Mouse (Mus musculus) forebrain, embryonic 15.5 days (tissue): ENCODE measurements around the gene Tiam2. TPM values are rescaled to one million over a fixed set of nuclear protein-coding genes. Genes with fewer than 3 reads are reported as not detected.
"Not testable (repeated sequence)": the region's sequence is repeated elsewhere in the genome, so short reads cannot be mapped to it uniquely, and the experiment has no call there.

Experiments used
- ATAC-seq: fragments of 200-750 bp; cut with Nextera tagmentation; replicated peaks from 2 replicates; pipeline ENCODE4 v1.8.0; 2017; ENCODE audit warnings: mild to moderate bottlenecking, moderate TSS enrichment, moderate library complexity
- H3K27ac ChIP-seq: fragments of 300-500 bp; sonication (generic); replicated peaks from 2 replicates; pipeline ENCODE4 v1.5.1; 2015; ENCODE audit warnings: mild to moderate bottlenecking, inconsistent platforms
- H3K27me3 ChIP-seq: fragments of 300-500 bp; sonication (generic); 2 replicates; pipeline ENCODE4 v1.6.1; 2015; ENCODE audit warnings: inconsistent platforms
- H3K36me3 ChIP-seq: fragments of 300-500 bp; sonication (generic); 2 replicates; pipeline ENCODE4 v1.6.1; 2015; ENCODE audit warnings: mild to moderate bottlenecking, inconsistent platforms
- H3K4me1 ChIP-seq: fragments of 300-500 bp; sonication (generic); 2 replicates; pipeline ENCODE4 v1.6.1; 2015; ENCODE audit warnings: inconsistent platforms
- H3K4me2 ChIP-seq: fragments of 300-500 bp; sonication (generic); replicated peaks from 2 replicates; pipeline ENCODE4 v1.6.1; 2015; ENCODE audit warnings: mild to moderate bottlenecking, inconsistent platforms
- H3K4me3 ChIP-seq: fragments of 300-500 bp; sonication (generic); 2 replicates; pipeline ENCODE4 v1.5.1; 2015; ENCODE audit warnings: mild to moderate bottlenecking, inconsistent platforms
- H3K9ac ChIP-seq: fragments of 300-500 bp; sonication (generic); replicated peaks from 2 replicates; pipeline ENCODE4 v1.6.1; 2015; ENCODE audit warnings: mild to moderate bottlenecking, inconsistent platforms
- H3K9me3 ChIP-seq: fragments of 300-500 bp; sonication (generic); 2 replicates; pipeline ENCODE4 v1.6.1; 2016; ENCODE audit warnings: inconsistent platforms
- WGBS: fragments of 180-500 bp; shearing (Covaris S2); methylation state at CpG from one replicate; pipeline ENCODE4 v1.1.7; 2015; ENCODE audit warnings: mixed read lengths; 5-methylcytosine and 5-hydroxymethylcytosine counted together
- polyA plus RNA-seq: library from polyadenylated mRNA; unstranded; fragments of >200 nt; fragmentation: Nextera tagmentation; extraction: Ambion mirVana; gene quantifications from 2 replicates; pipeline ENCODE4 v1.2.1, GENCODE M21; 2015

Gene Tiam2
- polyA plus RNA-seq, 1 experiment from 2014 or later: 122 TPM

- Histone ChIP-seq H3K9ac (no peak overlapping the region), H3K9me3 (no peaks in the 10 kb centered on the region), H3K27me3 (no peaks in the 10 kb centered on the region), H3K4me1 (peaks cover 55% of the 10 kb centered on the region), H3K4me2 (no peak overlapping the region), H3K27ac (peak overlapping the region; percentile 44; the same call in 1 of the 2 replicates), H3K36me3 (no peaks in the 10 kb centered on the region), H3K4me3 (no peak overlapping the region)
- 61% methylated on average over 2 of the region's 2 CpGs for WGBS
- ATAC-seq: no peak
Observed at GRCm38 (mm10) chr17:3347800-3348199, 21.4 kb downstream of the Tiam2 start.

- H3K4me1 ChIP-seq: peaks cover 51% of the 10 kb centered on the region
- H3K9me3 ChIP-seq: no peaks in the 10 kb centered on the region
- no peak overlapping the region for H3K9ac ChIP-seq
- 87% methylated on average over 5 of the region's 5 CpGs for WGBS
- no peak for ATAC-seq
- no peaks in the 10 kb centered on the region for H3K27me3 ChIP-seq
- no peaks in the 10 kb centered on the region for H3K36me3 ChIP-seq
- no peak overlapping the region; the same call in 1 of the 2 replicates for H3K27ac ChIP-seq
- H3K4me3 ChIP-seq: no peak overlapping the region
- H3K4me2 ChIP-seq: no peak overlapping the region
Observed at GRCm38 (mm10) chr17:3349331-3349730, 23.0 kb downstream of the Tiam2 start.

- Histone ChIP-seq H3K9ac (no peak overlapping the region), H3K9me3 (no peaks in the 10 kb centered on the region), H3K4me3 (no peak overlapping the region), H3K4me2 (no peak overlapping the region), H3K27ac (peak overlapping the region; percentile 70), H3K36me3 (no peaks in the 10 kb centered on the region), H3K4me1 (peaks cover 45% of the 10 kb centered on the region), H3K27me3 (no peaks in the 10 kb centered on the region)
- WGBS: 63% methylated on average over 12 of the region's 12 CpGs
- ATAC-seq: no peak; the same call in 1 of the 2 replicates
Observed at GRCm38 (mm10) chr17:3349939-3350338, 23.6 kb downstream of the Tiam2 start.

GRCm38 (mm10) chr17:3350405-3350804, 24.0 kb downstream of the Tiam2 start:
- H3K9me3 ChIP-seq: no peaks in the 10 kb centered on the region
- peaks cover 41% of the 10 kb centered on the region for H3K4me1 ChIP-seq
- no peak overlapping the region for H3K4me3 ChIP-seq
- H3K27me3 ChIP-seq: no peaks in the 10 kb centered on the region
- peak; percentile 60 for ATAC-seq
- H3K9ac ChIP-seq: no peak overlapping the region
- WGBS: 70% methylated on average over 4 of the region's 4 CpGs
- H3K36me3 ChIP-seq: no peaks in the 10 kb centered on the region
- no peak overlapping the region for H3K4me2 ChIP-seq
- H3K27ac ChIP-seq: peak overlapping the region; percentile 70

- Histone ChIP-seq H3K27me3 (no peaks in the 10 kb centered on the region), H3K9ac (no peak overlapping the region), H3K4me3 (no peak overlapping the region), H3K4me1 (peaks cover 37% of the 10 kb centered on the region), H3K9me3 (no peaks in the 10 kb centered on the region), H3K27ac (peak overlapping the region; percentile 44), H3K4me2 (no peak overlapping the region), H3K36me3 (no peaks in the 10 kb centered on the region)
- no peak for ATAC-seq
- WGBS: 69% methylated on average over 4 of the region's 4 CpGs
Observed at GRCm38 (mm10) chr17:3351668-3352067, 25.3 kb downstream of the Tiam2 start.

GRCm38 (mm10) chr17:3353141-3353540, 26.8 kb downstream of the Tiam2 start:
- not testable (repeated sequence) for H3K9me3 ChIP-seq, H3K27me3 ChIP-seq, H3K36me3 ChIP-seq, H3K27ac ChIP-seq, H3K9ac ChIP-seq, ATAC-seq, H3K4me2 ChIP-seq, H3K4me3 ChIP-seq
- WGBS: 97% methylated on average over 10 of the region's 10 CpGs
- peaks cover 30% of the 10 kb centered on the region for H3K4me1 ChIP-seq

GRCm38 (mm10) chr17:3354856-3355255, 28.5 kb downstream of the Tiam2 start:
- no peak for ATAC-seq
- no peaks in the 10 kb centered on the region for H3K9me3 ChIP-seq
- H3K4me2 ChIP-seq: no peak overlapping the region
- H3K36me3 ChIP-seq: no peaks in the 10 kb centered on the region
- 71% methylated on average over 2 of the region's 3 CpGs for WGBS
- no peak overlapping the region for H3K4me3 ChIP-seq
- no peak overlapping the region for H3K9ac ChIP-seq
- peaks cover 19% of the 10 kb centered on the region for H3K4me1 ChIP-seq
- H3K27me3 ChIP-seq: no peaks in the 10 kb centered on the region
- H3K27ac ChIP-seq: no peak overlapping the region; the same call in 1 of the 2 replicates

- WGBS: 84% methylated on average over 8 of the region's 8 CpGs
- Histone ChIP-seq H3K27me3 (no peaks in the 10 kb centered on the region), H3K4me1 (peaks cover 25% of the 10 kb centered on the region), H3K9me3 (no peaks in the 10 kb centered on the region), H3K4me2 (no peak overlapping the region), H3K27ac (no peak overlapping the region), H3K36me3 (no peaks in the 10 kb centered on the region), H3K4me3 (no peak overlapping the region), H3K9ac (no peak overlapping the region)
- ATAC-seq: no peak
Observed at GRCm38 (mm10) chr17:3356633-3357365, 30.4 kb downstream of the Tiam2 start.

GRCm38 (mm10) chr17:3360236-3360635, 33.9 kb downstream of the Tiam2 start:
- no peak overlapping the region for H3K4me3 ChIP-seq
- H3K4me1 ChIP-seq: peaks cover 47% of the 10 kb centered on the region
- H3K27ac ChIP-seq: no peak overlapping the region
- no peaks in the 10 kb centered on the region for H3K9me3 ChIP-seq
- no peak overlapping the region for H3K4me2 ChIP-seq
- H3K36me3 ChIP-seq: no peaks in the 10 kb centered on the region
- H3K9ac ChIP-seq: no peak overlapping the region
- WGBS: 35% methylated on average over 1 of the region's 1 CpGs
- H3K27me3 ChIP-seq: no peaks in the 10 kb centered on the region
- no peak for ATAC-seq

- Histone ChIP-seq H3K9me3 (no peaks in the 10 kb centered on the region), H3K27ac (peak overlapping the region; percentile 73), H3K9ac (no peak overlapping the region), H3K4me1 (peaks cover 51% of the 10 kb centered on the region), H3K36me3 (no peaks in the 10 kb centered on the region), H3K4me3 (no peak overlapping the region), H3K27me3 (no peaks in the 10 kb centered on the region), H3K4me2 (no peak overlapping the region)
- ATAC-seq: no peak
- WGBS: 87% methylated on average over 2 of the region's 2 CpGs
Observed at GRCm38 (mm10) chr17:3361751-3362150, 35.4 kb downstream of the Tiam2 start.

- Histone ChIP-seq H3K36me3 (no peaks in the 10 kb centered on the region), H3K9ac (no peak overlapping the region), H3K4me2 (no peak overlapping the region), H3K4me1 (peaks cover 51% of the 10 kb centered on the region), H3K27ac (peak overlapping the region; percentile 73), H3K27me3 (no peaks in the 10 kb centered on the region), H3K9me3 (no peaks in the 10 kb centered on the region), H3K4me3 (no peak overlapping the region)
- ATAC-seq: peak; percentile 84
- WGBS: 18% methylated on average over 2 of the region's 2 CpGs
Observed at GRCm38 (mm10) chr17:3363216-3363615, 36.8 kb downstream of the Tiam2 start.

GRCm38 (mm10) chr17:3366741-3367140, 40.4 kb downstream of the Tiam2 start:
- Histone ChIP-seq H3K4me2 (no peak overlapping the region), H3K9me3 (no peaks in the 10 kb centered on the region), H3K27me3 (no peaks in the 10 kb centered on the region), H3K4me1 (peaks cover 56% of the 10 kb centered on the region), H3K36me3 (no peaks in the 10 kb centered on the region), H3K27ac (peak overlapping the region; percentile 38), H3K4me3 (no peak overlapping the region), H3K9ac (no peak overlapping the region)
- ATAC-seq: no peak
- 62% methylated on average over 3 of the region's 3 CpGs for WGBS

- H3K36me3 ChIP-seq: no peaks in the 10 kb centered on the region
- no peaks in the 10 kb centered on the region for H3K9me3 ChIP-seq
- H3K4me3 ChIP-seq: no peak overlapping the region
- H3K27me3 ChIP-seq: no peaks in the 10 kb centered on the region
- ATAC-seq: no peak
- H3K4me2 ChIP-seq: no peak overlapping the region
- no peak overlapping the region for H3K27ac ChIP-seq
- H3K4me1 ChIP-seq: peaks cover 41% of the 10 kb centered on the region
- no peak overlapping the region for H3K9ac ChIP-seq
- 77% methylated on average over 1 of the region's 1 CpGs for WGBS
Observed at GRCm38 (mm10) chr17:3368386-3368785, 42.0 kb downstream of the Tiam2 start.
